Mouse (Mus musculus) cortical plate, adult 2 months (tissue): ENCODE measurements around the gene Prr7.

Source experiments
- CTCF ChIP-seq: fragments of 200-500 bp; IDR thresholded peaks from 2 replicates; pipeline ENCODE4 v1.5.1; 2011; ENCODE audit warnings: mild to moderate bottlenecking, control low read depth, low read length; ENCODE audit not compliant: insufficient read depth; ENCODE audit errors: extremely low read depth
- POLR2A ChIP-seq: fragments of 200-500 bp; IDR thresholded peaks from 2 replicates; pipeline ENCODE4 v1.6.1; 2011; ENCODE audit warnings: mild to moderate bottlenecking, low read length, control low read depth; ENCODE audit not compliant: insufficient read depth; ENCODE audit errors: extremely low read depth

DNA sequence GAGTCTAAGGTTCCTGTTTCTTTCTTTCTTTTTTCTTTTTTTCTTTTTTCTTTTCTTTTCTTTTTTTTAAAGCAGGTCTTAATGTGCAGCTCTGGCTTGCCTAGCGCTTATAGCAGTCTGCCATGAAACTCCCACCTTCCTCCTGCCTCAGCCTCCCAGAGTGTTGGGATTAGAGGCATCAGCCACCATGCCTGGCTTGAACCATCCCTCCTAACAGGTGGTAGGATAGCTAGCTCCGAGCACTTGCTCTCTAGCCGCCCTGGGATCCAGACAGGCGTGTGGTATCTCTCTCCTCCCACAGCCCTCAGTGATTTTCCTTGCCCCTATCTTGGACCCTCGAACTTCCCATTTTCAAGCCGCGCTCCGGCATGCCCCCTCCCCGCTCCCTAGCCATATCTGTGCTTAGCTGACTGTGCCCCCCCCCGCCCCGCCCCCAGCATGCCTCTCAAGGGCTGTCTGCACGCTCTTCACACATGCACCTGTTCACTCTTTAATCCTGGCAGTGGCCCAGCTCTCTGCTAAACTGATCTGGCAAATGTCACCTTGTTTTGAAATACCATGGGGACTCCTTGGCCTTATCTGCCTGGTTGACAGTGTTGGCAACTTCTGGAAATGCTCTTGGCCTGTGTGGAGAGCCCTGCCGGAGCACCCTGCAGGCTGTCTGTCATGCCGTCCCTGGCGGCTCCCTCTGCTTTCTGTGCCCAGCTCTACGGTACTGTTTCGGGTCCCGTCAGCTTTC is 31.0 kb downstream of the Prr7 start:
- no peak for TF ChIP-seq POLR2A
- TF ChIP-seq CTCF, result no peak
